Mouse (Mus musculus) C2C12 (cell line): ENCODE data around the gene Tuba1a.

Source experiments
- CTCF ChIP-seq: IDR thresholded peaks from one replicate; pipeline ENCODE4 v1.5.1; 2011; ENCODE audit not compliant: control insufficient read depth, insufficient read depth, insufficient read length
- FOSL1 ChIP-seq: IDR thresholded peaks from one replicate; pipeline ENCODE4 v1.8.0; 2011; ENCODE audit warnings: mild to moderate bottlenecking, low read length; ENCODE audit not compliant: poor library complexity, insufficient read depth, severe bottlenecking
- MAX ChIP-seq: IDR thresholded peaks from one replicate; pipeline ENCODE4 v1.6.1; 2011; ENCODE audit warnings: mild to moderate bottlenecking, control low read depth
- USF1 ChIP-seq: IDR thresholded peaks from one replicate; pipeline ENCODE4 v1.6.1; 2011; ENCODE audit warnings: low read depth, mild to moderate bottlenecking, control low read depth, moderate library complexity

DNA sequence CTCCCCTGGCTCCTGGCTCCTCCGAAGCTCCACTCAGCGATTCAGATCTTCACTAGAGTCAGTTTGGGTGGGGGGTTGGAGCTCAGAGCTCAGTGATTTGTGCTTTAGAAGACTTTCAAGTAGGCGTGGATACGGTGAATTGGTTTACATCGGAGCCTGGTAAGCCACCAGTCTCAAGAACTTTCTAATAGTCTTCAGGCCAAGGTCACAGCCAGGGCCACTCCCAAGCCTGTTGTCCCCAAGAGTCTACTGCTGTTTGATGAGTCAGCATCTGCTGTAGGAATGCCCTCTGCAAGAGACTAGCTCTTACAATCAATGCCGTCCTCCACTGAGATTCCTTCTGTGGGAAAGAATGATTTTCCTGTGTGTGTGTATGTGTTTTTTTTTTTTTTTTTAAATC, 28.6 kb upstream of the Tuba1a start:
- TF ChIP-seq USF1 (no peak), CTCF (no peak), FOSL1 (no peak), MAX (no peak)
